Mouse (Mus musculus) hindbrain, embryonic 14.5 days (tissue): ENCODE data around the gene Commd4. TPM values are rescaled to one million over a fixed set of nuclear protein-coding genes. Genes with fewer than 3 reads are reported as not detected.

Experiments used
- ATAC-seq: fragments of 200-750 bp; cut with Nextera tagmentation; 2 replicates; pipeline ENCODE4 v1.8.0; 2017; ENCODE audit warnings: moderate number of reproducible peaks, mild to moderate bottlenecking, moderate TSS enrichment, moderate library complexity; ENCODE audit not compliant: low FRiP score
- DNase-seq: peaks from one replicate; pipeline ENCODE4 v3.0.0-alpha.2; 2015; ENCODE audit warnings: low spot score
- H3K27ac ChIP-seq: fragments of 300-500 bp; sonication (generic); 2 replicates; pipeline ENCODE4 v1.5.1; 2014; ENCODE audit warnings: mild to moderate bottlenecking, moderate library complexity
- H3K27me3 ChIP-seq: fragments of 300-500 bp; sonication (generic); 2 replicates; pipeline ENCODE4 v1.6.1; 2014; ENCODE audit warnings: mild to moderate bottlenecking, low read length, mixed read lengths; ENCODE audit not compliant: control insufficient read depth, insufficient read depth
- H3K36me3 ChIP-seq: fragments of 300-500 bp; sonication (generic); replicated peaks from 2 replicates; pipeline ENCODE4 v1.6.1; 2014; ENCODE audit not compliant: control insufficient read depth, insufficient read depth
- H3K4me1 ChIP-seq: fragments of 300-500 bp; sonication (generic); replicated peaks from 2 replicates; pipeline ENCODE4 v1.6.1; 2014; ENCODE audit warnings: antibody characterized with exemption, low read length, mixed read lengths; ENCODE audit not compliant: control insufficient read depth, insufficient read depth
- H3K4me2 ChIP-seq: fragments of 300-500 bp; sonication (generic); replicated peaks from 2 replicates; pipeline ENCODE4 v1.6.1; 2014; ENCODE audit warnings: mild to moderate bottlenecking, moderate library complexity
- H3K4me3 ChIP-seq: fragments of 300-500 bp; sonication (generic); replicated peaks from 2 replicates; pipeline ENCODE4 v1.5.1; 2014; ENCODE audit warnings: mild to moderate bottlenecking, low read length
- H3K9ac ChIP-seq: fragments of 300-500 bp; sonication (generic); 2 replicates; pipeline ENCODE4 v1.6.1; 2014
- H3K9me3 ChIP-seq: fragments of 300-500 bp; sonication (generic); 2 replicates; pipeline ENCODE4 v1.6.1; 2016; ENCODE audit warnings: low read length; ENCODE audit not compliant: control insufficient read depth
- WGBS: fragments of 180-500 bp; shearing (Covaris S2); extraction: QIAGEN DNeasy Blood & Tissue Kit; methylation state at CpG from one replicate; pipeline ENCODE4 v1.1.7; 2014; 5-methylcytosine and 5-hydroxymethylcytosine counted together
- polyA plus RNA-seq: library from polyadenylated mRNA; unstranded; fragments of >200 nt; fragmentation: Nextera tagmentation; extraction: Ambion mirVana; gene quantifications from 2 replicates; pipeline ENCODE4 v1.2.1, GENCODE M21; 2014

Commd4 gene
- polyA plus RNA-seq, 1 experiment from 2014 or later: 138 TPM

DNA sequence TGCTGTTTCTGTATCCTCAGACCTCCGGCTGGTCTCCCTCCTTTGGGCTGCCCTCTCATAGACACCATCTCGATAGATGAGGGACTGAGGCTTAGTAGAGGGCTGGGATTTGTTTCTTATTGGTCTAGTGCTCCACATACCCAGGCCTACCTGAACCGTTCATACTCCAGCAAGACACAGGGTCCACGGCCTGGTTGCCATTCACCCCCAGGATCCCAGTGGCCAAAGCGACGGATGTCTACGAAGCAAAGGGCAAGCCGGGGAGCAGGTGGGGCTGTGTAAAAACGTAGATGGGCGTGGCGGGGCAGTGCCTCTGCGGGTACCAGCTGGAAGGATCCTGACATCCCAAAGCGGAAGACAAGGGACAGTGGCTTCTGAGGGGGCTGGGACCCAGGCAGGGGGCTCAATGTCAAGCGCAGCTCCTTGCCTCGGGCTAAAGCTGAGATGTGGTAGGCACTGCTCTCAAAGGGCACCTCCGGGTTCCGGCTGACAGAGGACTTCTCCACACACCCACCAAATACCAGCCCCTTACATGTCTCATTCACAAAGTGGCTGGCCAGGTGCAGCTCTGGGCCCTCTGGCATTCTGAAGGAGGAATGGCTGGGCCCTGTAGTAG is 11.6 kb downstream of the Commd4 start:
- peak overlapping the region; percentile 45; the same call in 1 of the 2 replicates for H3K4me3 ChIP-seq
- peaks cover 18% of the 10 kb centered on the region for H3K4me1 ChIP-seq
- no peak overlapping the region for H3K27ac ChIP-seq
- 0 out of 2 replicates have a peak overlapping the region, but pooled peaks have one; percentile 55 for H3K9ac ChIP-seq
- H3K9me3 ChIP-seq: no peaks in the 10 kb centered on the region
- H3K36me3 ChIP-seq: peaks cover 30% of the 10 kb centered on the region
- H3K4me2 ChIP-seq: peak overlapping the region; percentile 61
- no peak for DNase-seq
- WGBS: 87% methylated on average over 17 of the region's 17 CpGs
- ATAC-seq: no peak
- H3K27me3 ChIP-seq: no peaks in the 10 kb centered on the region

DNA sequence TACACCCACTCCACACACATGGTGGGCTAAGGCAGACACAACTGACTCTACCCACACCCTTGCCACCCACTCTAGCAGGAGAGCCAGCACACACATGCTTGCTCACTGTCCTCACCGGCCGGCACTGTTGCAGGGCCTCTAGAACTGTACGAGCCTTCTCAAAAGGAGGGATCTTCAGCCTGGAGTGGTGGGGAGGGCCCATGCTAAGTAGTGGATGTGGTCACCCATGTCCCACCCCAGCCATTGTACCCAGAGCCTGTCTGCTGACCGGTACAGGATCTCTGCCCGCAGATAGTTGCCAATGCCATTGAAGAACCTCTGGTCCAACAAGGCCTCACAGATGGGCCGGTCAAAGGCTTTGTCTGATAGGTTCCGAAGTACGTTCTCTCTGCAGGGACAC is 13.3 kb downstream of the Commd4 start:
- Histone ChIP-seq H3K4me3 (no peak overlapping the region), H3K27ac (no peak overlapping the region), H3K4me1 (peaks cover 18% of the 10 kb centered on the region), H3K9ac (no peak overlapping the region), H3K36me3 (peaks cover 48% of the 10 kb centered on the region), H3K27me3 (no peaks in the 10 kb centered on the region), H3K9me3 (no peaks in the 10 kb centered on the region), H3K4me2 (no peak overlapping the region)
- DNase-seq (no peak), ATAC-seq (no peak)
- 93% methylated on average over 8 of the region's 8 CpGs for WGBS

DNA sequence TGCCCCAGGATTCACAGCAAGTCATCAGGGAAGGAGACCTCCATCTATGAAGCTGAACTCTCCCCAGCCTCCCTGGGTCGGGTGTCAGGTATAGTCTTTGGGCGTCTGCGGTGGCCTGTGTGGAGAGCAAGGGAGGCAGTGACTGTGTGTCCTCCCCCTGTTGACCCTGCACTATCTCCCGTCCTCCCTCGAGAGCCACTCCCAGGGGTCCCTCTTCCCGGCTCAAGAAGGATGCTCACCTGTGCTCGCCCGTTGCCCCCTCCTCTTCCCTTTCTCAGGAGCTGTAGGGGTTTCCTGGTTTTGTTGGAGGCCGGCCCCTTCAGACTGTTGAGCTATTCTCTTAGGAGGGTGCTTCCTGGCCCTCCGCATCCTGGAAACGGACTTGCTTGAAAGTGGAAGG is 14.9 kb downstream of the Commd4 start:
- Histone ChIP-seq H3K9ac (no peak overlapping the region), H3K4me3 (no peak overlapping the region), H3K27ac (no peak overlapping the region), H3K36me3 (peaks cover 62% of the 10 kb centered on the region), H3K4me2 (no peak overlapping the region), H3K27me3 (no peaks in the 10 kb centered on the region), H3K4me1 (peaks cover 10% of the 10 kb centered on the region), H3K9me3 (no peaks in the 10 kb centered on the region)
- ATAC-seq (no peak), DNase-seq (no peak)
- 88% methylated on average over 11 of the region's 11 CpGs for WGBS

DNA sequence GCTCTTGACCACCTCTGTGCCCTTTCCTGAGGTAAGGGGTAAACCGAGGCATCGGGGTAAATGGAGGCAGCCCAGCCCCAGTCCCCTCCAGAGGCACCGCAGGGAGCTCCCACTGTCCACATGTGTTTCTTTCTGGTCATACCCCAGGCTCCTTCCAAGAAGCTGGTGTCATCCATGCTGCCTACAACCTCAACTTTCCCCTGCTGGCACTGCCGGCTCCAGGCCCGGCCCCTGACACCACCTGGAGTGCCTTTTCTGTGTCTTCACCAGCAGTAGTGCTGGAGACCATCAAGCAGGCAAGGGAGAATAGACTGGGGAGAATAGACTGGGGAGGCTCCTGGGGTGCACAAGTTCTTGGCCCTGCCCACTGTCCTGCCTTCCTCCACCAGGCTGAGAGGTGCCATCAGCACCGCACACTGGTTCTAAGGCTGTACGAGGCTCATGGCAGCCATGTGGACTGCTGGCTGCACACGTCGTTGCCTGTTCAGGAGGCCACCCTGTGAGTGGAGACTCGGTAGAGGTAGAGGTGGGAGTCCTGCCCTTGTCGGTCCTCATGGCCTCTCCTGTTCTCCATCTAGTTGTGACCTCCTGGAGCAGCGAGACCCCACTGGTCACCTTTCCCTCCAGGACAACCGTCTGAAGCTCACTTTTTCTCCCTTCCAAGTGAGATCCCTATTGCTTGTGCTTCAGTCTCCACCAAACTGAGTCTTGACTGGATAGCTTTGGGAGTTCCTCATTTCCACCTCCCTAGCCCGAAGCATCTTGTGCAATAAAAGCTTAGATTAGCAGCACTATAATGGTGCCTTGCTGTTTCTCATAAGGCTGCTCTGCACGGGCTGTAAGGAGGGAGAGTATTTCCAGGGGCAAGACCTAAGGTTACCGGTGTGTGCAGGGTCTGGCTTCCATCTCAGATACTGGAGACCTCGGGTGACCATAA is 16.4 kb downstream of the Commd4 start:
- DNase-seq: no peak
- H3K27me3 ChIP-seq: no peaks in the 10 kb centered on the region
- peaks cover 77% of the 10 kb centered on the region for H3K36me3 ChIP-seq
- H3K4me2 ChIP-seq: no peak overlapping the region
- no peak overlapping the region for H3K9ac ChIP-seq
- H3K4me1 ChIP-seq: peaks cover 2% of the 10 kb centered on the region
- no peak for ATAC-seq
- H3K9me3 ChIP-seq: no peaks in the 10 kb centered on the region
- 92% methylated on average over 17 of the region's 17 CpGs for WGBS
- no peak overlapping the region for H3K27ac ChIP-seq
- H3K4me3 ChIP-seq: no peak overlapping the region

DNA sequence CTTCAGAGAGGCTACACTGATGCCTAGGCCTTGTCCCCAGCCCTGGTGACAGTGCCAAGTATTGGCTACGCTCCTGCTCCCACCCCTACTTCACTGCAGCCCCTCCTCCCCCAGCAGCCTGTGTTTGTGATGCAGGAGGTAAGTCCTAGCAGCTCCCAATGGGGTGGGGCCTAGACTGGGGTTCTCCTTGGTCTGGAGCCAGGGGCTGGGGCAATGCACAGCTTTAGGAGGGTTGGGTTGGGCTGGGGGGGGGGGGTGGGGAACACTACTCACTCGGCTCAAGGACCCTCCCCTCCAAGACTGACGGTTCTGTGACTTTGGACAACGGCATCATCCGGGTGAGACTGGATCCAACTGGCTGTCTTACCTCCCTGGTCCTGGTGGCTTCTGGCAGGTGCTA is 18.6 kb downstream of the Commd4 start:
- H3K27me3 ChIP-seq: no peaks in the 10 kb centered on the region
- peaks cover 93% of the 10 kb centered on the region for H3K36me3 ChIP-seq
- H3K4me3 ChIP-seq: no peak overlapping the region
- H3K27ac ChIP-seq: no peak overlapping the region
- WGBS: 97% methylated on average over 5 of the region's 5 CpGs
- ATAC-seq: no peak
- no peak overlapping the region for H3K9ac ChIP-seq
- no peaks in the 10 kb centered on the region for H3K9me3 ChIP-seq
- DNase-seq: no peak
- H3K4me1 ChIP-seq: no peaks in the 10 kb centered on the region
- H3K4me2 ChIP-seq: no peak overlapping the region

DNA sequence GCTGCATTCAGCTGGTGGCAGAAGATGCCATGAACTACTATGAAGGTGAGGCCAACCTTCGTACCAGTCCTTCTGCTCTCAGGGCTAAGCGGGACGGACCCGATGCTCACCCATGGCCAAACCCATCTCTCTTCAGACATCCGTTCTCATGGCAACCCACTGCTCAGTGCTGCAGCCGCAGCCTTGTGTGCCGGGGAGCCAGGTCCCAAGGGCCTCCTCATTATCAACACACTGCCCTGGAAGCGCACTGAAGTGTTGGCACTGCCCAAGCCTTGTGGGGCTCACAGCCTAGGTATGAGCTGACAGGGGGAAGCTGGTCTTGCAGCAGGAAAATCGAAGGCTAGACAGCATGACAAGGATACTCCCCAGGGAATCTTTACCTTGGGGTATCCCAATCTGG is 19.0 kb downstream of the Commd4 start:
- ATAC-seq (no peak), DNase-seq (no peak)
- H3K9ac ChIP-seq: no peak overlapping the region
- no peaks in the 10 kb centered on the region for H3K9me3 ChIP-seq
- whole genome bisulfite sequencing: 76% methylated on average over 9 of the region's 9 CpGs
- H3K4me2 ChIP-seq: no peak overlapping the region
- H3K4me3 ChIP-seq: no peak overlapping the region
- no peaks in the 10 kb centered on the region for H3K4me1 ChIP-seq
- no peak overlapping the region for H3K27ac ChIP-seq
- no peaks in the 10 kb centered on the region for H3K27me3 ChIP-seq
- H3K36me3 ChIP-seq: peaks cover 93% of the 10 kb centered on the region

DNA sequence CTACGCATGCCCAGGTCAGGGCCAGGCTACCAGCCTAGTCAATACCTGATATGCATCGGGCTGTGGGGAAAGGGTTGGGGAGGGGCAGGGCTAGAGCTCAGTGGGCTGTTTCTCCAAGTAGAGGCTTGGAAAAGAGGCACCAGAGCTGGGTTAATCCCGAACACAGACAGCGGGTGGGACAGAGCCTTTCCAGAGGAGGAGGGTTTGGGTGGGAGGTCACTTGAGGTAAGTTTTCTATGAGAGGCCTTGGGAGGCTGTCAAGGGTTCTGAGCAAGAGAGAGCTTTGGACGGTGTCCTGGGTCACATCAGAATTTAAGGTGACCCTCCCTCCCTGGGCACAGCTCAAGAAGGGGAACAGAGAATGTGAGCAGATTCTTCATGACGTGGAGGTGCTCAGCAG is 19.6 kb downstream of the Commd4 start:
- Histone ChIP-seq H3K4me3 (no peak overlapping the region), H3K27me3 (no peaks in the 10 kb centered on the region), H3K4me2 (no peak overlapping the region), H3K9me3 (no peaks in the 10 kb centered on the region), H3K9ac (no peak overlapping the region), H3K27ac (no peak overlapping the region), H3K36me3 (peaks cover 89% of the 10 kb centered on the region), H3K4me1 (no peaks in the 10 kb centered on the region)
- no peak for DNase-seq
- WGBS: 93% methylated on average over 6 of the region's 6 CpGs
- ATAC-seq: no peak

DNA sequence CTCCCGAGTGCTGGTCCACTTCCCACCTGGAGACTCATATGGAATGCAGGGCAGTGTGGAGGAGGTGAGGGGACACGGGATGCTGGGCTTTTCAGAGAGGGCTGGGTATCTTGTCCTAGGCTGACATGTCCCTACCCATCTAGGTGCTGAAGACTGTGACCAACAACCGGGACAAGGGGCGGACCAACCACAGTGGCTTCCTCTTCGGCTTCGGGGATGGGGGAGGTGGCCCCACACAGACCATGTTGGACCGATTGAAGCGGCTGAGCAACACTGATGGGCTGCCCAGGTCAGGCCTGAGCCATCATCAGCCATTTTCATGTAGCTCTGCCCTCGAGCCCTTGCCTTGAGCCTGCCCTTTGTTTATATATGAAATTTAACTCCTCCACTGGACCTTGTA is 20.4 kb downstream of the Commd4 start:
- H3K36me3 ChIP-seq: peaks cover 82% of the 10 kb centered on the region

DNA sequence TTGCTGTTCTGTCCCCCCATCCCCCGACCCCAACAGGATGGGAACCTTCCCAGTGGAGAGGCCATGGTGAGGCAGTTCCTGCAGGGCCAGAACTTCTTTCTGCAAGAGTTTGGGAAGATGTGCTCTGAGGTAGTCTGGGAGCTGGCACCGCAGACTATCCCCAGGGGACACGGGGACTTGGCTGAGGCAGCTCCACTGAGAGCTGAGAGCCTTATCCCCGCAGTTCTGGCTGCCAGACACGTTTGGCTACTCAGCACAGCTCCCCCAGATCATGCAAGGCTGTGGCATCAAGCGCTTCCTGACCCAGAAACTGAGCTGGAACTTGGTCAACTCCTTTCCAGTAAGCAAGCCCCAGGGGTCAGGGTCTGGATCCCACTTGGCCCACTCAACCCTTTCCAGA is 20.9 kb downstream of the Commd4 start:
- ATAC-seq (no peak), DNase-seq (no peak)
- Histone ChIP-seq H3K9me3 (no peaks in the 10 kb centered on the region), H3K27me3 (no peaks in the 10 kb centered on the region), H3K4me2 (no peak overlapping the region), H3K9ac (no peak overlapping the region), H3K4me1 (no peaks in the 10 kb centered on the region), H3K27ac (no peak overlapping the region), H3K36me3 (peaks cover 79% of the 10 kb centered on the region), H3K4me3 (no peak overlapping the region)
- 91% methylated on average over 6 of the region's 6 CpGs for WGBS

More for the DNA sequence above, 20.4 kb downstream of the Commd4 start:
- no peak for DNase-seq
- Histone ChIP-seq H3K27me3 (no peaks in the 10 kb centered on the region), H3K9ac (no peak overlapping the region), H3K4me3 (no peak overlapping the region), H3K9me3 (no peaks in the 10 kb centered on the region), H3K4me1 (no peaks in the 10 kb centered on the region), H3K4me2 (no peak overlapping the region), H3K27ac (no peak overlapping the region)
- ATAC-seq: no peak
- WGBS: 94% methylated on average over 9 of the region's 9 CpGs
